Mouse (Mus musculus): Measurements from ENCODE around the gene Rbm39. TPM values are rescaled to one million over a fixed set of nuclear protein-coding genes. Genes with fewer than 3 reads are reported as not detected.

The Rbm39 gene
- polyA plus RNA-seq (2015; fragmentation: Nextera tagmentation; extraction: Ambion mirVana): 456 and 510 TPM in 2 replicates

GRCm38 (mm10) chr2:156180094-156180821 is at the start of gene Rbm39:
Gene Rbm39 (minus strand): TSS chr2:156180238.

GRCm38 (mm10) chr2:156196302-156197128 is 16.5 kb upstream of the Rbm39 start, which contains the start of gene Phf20:
Gene Phf20 (plus strand): TSS chr2:156196466.

GRCm38 (mm10) chr2:156143953-156144724 is 35.9 kb downstream of the Rbm39 start, which contains the start of the genes Romo1 and Nfs1:
Gene Romo1 (plus strand): TSS chr2:156144039.
Gene Nfs1 (minus strand): TSS chr2:156144186.

GRCm38 (mm10) chr2:156126992-156127391 is 53.0 kb downstream of the Rbm39 start, which contains the start of gene Gm28036:
Gene Gm28036 (minus strand): TSS chr2:156127092.

GRCm38 (mm10) chr2:156111358-156112079 is 68.5 kb downstream of the Rbm39 start, which contains the start of the genes Cpne1 and Rbm12:
Gene Cpne1 (minus strand): TSS chr2:156111965.
Gene Rbm12 (minus strand): TSS chr2:156111978.

Other genes starting within 250 kb of the Rbm39 start
- gene Uqcc1, start 249.9 kb downstream of the Rbm39 start, polyA plus RNA-seq (2015; fragmentation: Nextera tagmentation; extraction: Ambion mirVana): 21.0 and 22.5 TPM in 2 replicates
- not detected in 2 replicates for gene Gm15557, start 239.5 kb downstream of the Rbm39 start, polyA plus RNA-seq (2015; fragmentation: Nextera tagmentation; extraction: Ambion mirVana)
- 0.12 TPM in 1 of 2 replicates, not detected in the other for gene Gdf5, start 234.9 kb downstream of the Rbm39 start, polyA plus RNA-seq (2015; fragmentation: Nextera tagmentation; extraction: Ambion mirVana)
- gene Cep250, start 223.8 kb downstream of the Rbm39 start, polyA plus RNA-seq (2015; fragmentation: Nextera tagmentation; extraction: Ambion mirVana): 11.2 and 11.7 TPM in 2 replicates
- 0.91 and 1.4 TPM in 2 replicates for gene 6430550D23Rik, start 172.3 kb downstream of the Rbm39 start, polyA plus RNA-seq (2015; fragmentation: Nextera tagmentation; extraction: Ambion mirVana)
- 86.9 and 101 TPM in 2 replicates for gene Ergic3, start 172.2 kb downstream of the Rbm39 start, polyA plus RNA-seq (2015; fragmentation: Nextera tagmentation; extraction: Ambion mirVana)
- not detected in 2 replicates for gene Fer1l4, start 127.3 kb downstream of the Rbm39 start, polyA plus RNA-seq (2015; fragmentation: Nextera tagmentation; extraction: Ambion mirVana)
- 1.5 and 2.0 TPM in 2 replicates for gene Spag4, start 115.1 kb downstream of the Rbm39 start, polyA plus RNA-seq (2015; fragmentation: Nextera tagmentation; extraction: Ambion mirVana)
- 32.5 and 32.6 TPM in 2 replicates for gene Cpne1, start 68.3 kb downstream of the Rbm39 start, polyA plus RNA-seq (2015; fragmentation: Nextera tagmentation; extraction: Ambion mirVana)
- gene Rbm12, start 68.3 kb downstream of the Rbm39 start, polyA plus RNA-seq (2015; fragmentation: Nextera tagmentation; extraction: Ambion mirVana): 10.4 and 11.6 TPM in 2 replicates
- 2.3 and 6.4 TPM in 2 replicates for gene Gm28036, start 53.1 kb downstream of the Rbm39 start, polyA plus RNA-seq (2015; fragmentation: Nextera tagmentation; extraction: Ambion mirVana)
- gene Romo1, start 36.2 kb downstream of the Rbm39 start, polyA plus RNA-seq (2015; fragmentation: Nextera tagmentation; extraction: Ambion mirVana): 299 and 335 TPM in 2 replicates
- gene Nfs1, start 36.1 kb downstream of the Rbm39 start, polyA plus RNA-seq (2015; fragmentation: Nextera tagmentation; extraction: Ambion mirVana): 55.8 and 59.4 TPM in 2 replicates
- gene Phf20, start 16.2 kb upstream of the Rbm39 start, polyA plus RNA-seq (2015; fragmentation: Nextera tagmentation; extraction: Ambion mirVana): 23.7 and 26.6 TPM in 2 replicates
- gene Cnbd2, start 132.1 kb upstream of the Rbm39 start, polyA plus RNA-seq (2015; fragmentation: Nextera tagmentation; extraction: Ambion mirVana): 5.4 and 6.7 TPM in 2 replicates
- 82.2 and 90.4 TPM in 2 replicates for gene Scand1, start 132.5 kb upstream of the Rbm39 start, polyA plus RNA-seq (2015; fragmentation: Nextera tagmentation; extraction: Ambion mirVana)
- gene Epb41l1, start 240.7 kb upstream of the Rbm39 start, polyA plus RNA-seq (2015; fragmentation: Nextera tagmentation; extraction: Ambion mirVana): 0.37 and 0.62 TPM in 2 replicates

Data from spleen, postnatal 0 days (tissue).